Mouse (Mus musculus) CH12.LX (cell line): ENCODE data around the gene Cbx8. TPM values are rescaled to one million over a fixed set of nuclear protein-coding genes. Genes with fewer than 3 reads are reported as not detected.

ENCODE experiments used
- DNase-seq: peaks from one replicate; pipeline ENCODE4 v3.0.0-alpha.2; 2013; ENCODE audit errors: extremely low read depth
- H3K27ac ChIP-seq: 2 replicates; pipeline ENCODE4 v1.5.1; 2012; ENCODE audit warnings: low read depth, mild to moderate bottlenecking, control low read depth, moderate library complexity; ENCODE audit not compliant: insufficient read depth
- H3K27me3 ChIP-seq: replicated peaks from 2 replicates; pipeline ENCODE3; 2012; ENCODE audit warnings: inconsistent platforms
- H3K36me3 ChIP-seq, 2 experiments: replicated peaks in 1 of 2; 2 replicates each; pipeline versions ENCODE3 to v1.6.1; 2012; ENCODE audit warnings: inconsistent platforms in 1 of 2, low read length in 1 of 2, mild to moderate bottlenecking in 1 of 2, mixed read lengths in 1 of 2, moderate library complexity in 1 of 2; ENCODE audit not compliant: control insufficient read depth in 1 of 2, insufficient read depth in 1 of 2
- H3K4me1 ChIP-seq, 2 experiments: 2 replicates each; pipeline ENCODE4 v1.6.1; 2012; ENCODE audit warnings: inconsistent platforms in 1 of 2, moderate library complexity in 1 of 2; ENCODE audit not compliant: insufficient read depth in 2 of 2, control insufficient read depth in 1 of 2
- H3K4me2 ChIP-seq: 2 replicates; pipeline ENCODE4 v1.6.1; 2012; ENCODE audit warnings: low read depth, mild to moderate bottlenecking, control low read depth; ENCODE audit not compliant: poor library complexity, insufficient read depth, severe bottlenecking
- H3K4me3 ChIP-seq, 3 experiments: fragments of 150-350 bp in 1 of 3; sonication (generic) in 1 of 3; replicated peaks in 1 of 3; 2 replicates each; pipeline versions ENCODE3 to v1.5.1; 2011 to 2012; ENCODE audit warnings: low read depth in 2 of 3, low read length in 2 of 3, mild to moderate bottlenecking in 2 of 3, moderate library complexity in 2 of 3, control low read depth in 1 of 3, improper control_type of control experiment in 1 of 3, inconsistent platforms in 1 of 3, mixed read lengths in 1 of 3; ENCODE audit not compliant: poor library complexity in 1 of 3
- H3K79me2 ChIP-seq: replicated peaks from 2 replicates; pipeline ENCODE4 v1.6.1; 2012; ENCODE audit warnings: mild to moderate bottlenecking, moderate library complexity; ENCODE audit not compliant: control insufficient read depth, poor library complexity, insufficient read depth, severe bottlenecking; ENCODE audit errors: extremely low read depth
- H3K9ac ChIP-seq: 2 replicates; pipeline ENCODE4 v1.6.1; 2012; ENCODE audit warnings: low read depth, mild to moderate bottlenecking, control low read depth, moderate library complexity; ENCODE audit not compliant: insufficient read depth
- H3K9me3 ChIP-seq: replicated peaks from 2 replicates; pipeline ENCODE3; 2012; ENCODE audit warnings: low read length, inconsistent platforms, mixed read lengths
- BHLHE40 ChIP-seq: IDR thresholded peaks from 2 replicates; pipeline ENCODE4 v1.6.1; 2011; ENCODE audit warnings: mild to moderate bottlenecking, low read depth, low read length, improper control_type of control experiment
- CHD2 ChIP-seq: IDR thresholded peaks from 2 replicates; pipeline ENCODE4 v1.6.1; 2011; ENCODE audit warnings: low read length, improper control_type of control experiment
- CTCF ChIP-seq, 2 experiments: IDR thresholded peaks in 1 of 2; conservative IDR thresholded peaks in 1 of 2; 2 replicates each; pipeline ENCODE4 v1.5.1; 2011 to 2012; ENCODE audit warnings: low read depth in 2 of 2, low read length in 2 of 2, improper control_type of control experiment in 1 of 2, inconsistent platforms in 1 of 2, mild to moderate bottlenecking in 1 of 2, moderate library complexity in 1 of 2
- ELF1 ChIP-seq: IDR thresholded peaks from 2 replicates; pipeline ENCODE4 v1.6.1; 2014; ENCODE audit warnings: low read depth, mild to moderate bottlenecking, inconsistent platforms, low read length, improper control_type of control experiment
- GABPA ChIP-seq: IDR thresholded peaks from 2 replicates; pipeline ENCODE4 v1.6.1; 2012; ENCODE audit warnings: low read depth, low read length, improper control_type of control experiment, inconsistent platforms; ENCODE audit not compliant: insufficient replicate concordance
- HCFC1 ChIP-seq: IDR thresholded peaks from 2 replicates; pipeline ENCODE4 v1.6.1; 2012; ENCODE audit warnings: low read depth, mild to moderate bottlenecking, inconsistent platforms, low read length, improper control_type of control experiment
- IRF4 ChIP-seq: IDR thresholded peaks from 2 replicates; pipeline ENCODE4 v1.6.1; 2014; ENCODE audit warnings: low read depth, mild to moderate bottlenecking, inconsistent platforms, low read length, improper control_type of control experiment
- JUN ChIP-seq: IDR thresholded peaks from 2 replicates; pipeline ENCODE4 v1.6.1; 2011; ENCODE audit warnings: low read depth, mild to moderate bottlenecking, low read length, improper control_type of control experiment, moderate library complexity; ENCODE audit not compliant: insufficient read depth
- JUND ChIP-seq: conservative IDR thresholded peaks from 2 replicates; pipeline ENCODE4 v1.6.1; 2011; ENCODE audit warnings: low read depth, low read length, improper control_type of control experiment
- MAFK ChIP-seq: IDR thresholded peaks from 2 replicates; pipeline ENCODE4 v1.6.1; 2011; ENCODE audit warnings: low read length, improper control_type of control experiment; ENCODE audit not compliant: insufficient replicate concordance
- MAZ ChIP-seq: IDR thresholded peaks from 2 replicates; pipeline ENCODE4 v1.6.1; 2012; ENCODE audit warnings: low read depth, mild to moderate bottlenecking, inconsistent platforms, low read length, improper control_type of control experiment, moderate library complexity
- MEF2A ChIP-seq: IDR thresholded peaks from 2 replicates; pipeline ENCODE4 v1.6.1; 2014; ENCODE audit warnings: low read depth, mild to moderate bottlenecking, inconsistent platforms, low read length, improper control_type of control experiment, borderline replicate concordance
- MXI1 ChIP-seq: IDR thresholded peaks from 2 replicates; pipeline ENCODE4 v1.6.1; 2011; ENCODE audit warnings: mild to moderate bottlenecking, low read depth, low read length, improper control_type of control experiment
- MYC ChIP-seq: IDR thresholded peaks from 2 replicates; pipeline ENCODE4 v1.6.1; 2011; ENCODE audit warnings: low read depth, mild to moderate bottlenecking, improper control_type of control experiment, low read length
- POLR2A ChIP-seq: IDR thresholded peaks from 2 replicates; pipeline ENCODE4 v1.6.1; 2011; ENCODE audit warnings: low read depth, mild to moderate bottlenecking, improper control_type of control experiment, low read length
- POLR2AphosphoS2 ChIP-seq: IDR thresholded peaks from 2 replicates; pipeline ENCODE4 v1.6.1; 2011; ENCODE audit warnings: low read depth, low read length, improper control_type of control experiment
- RCOR1 ChIP-seq: conservative IDR thresholded peaks from 2 replicates; pipeline ENCODE4 v1.6.1; 2012; ENCODE audit warnings: low read depth, mild to moderate bottlenecking, inconsistent platforms, low read length, improper control_type of control experiment
- SIN3A ChIP-seq: IDR thresholded peaks from 2 replicates; pipeline ENCODE4 v1.6.1; 2012; ENCODE audit warnings: low read length, improper control_type of control experiment, inconsistent platforms
- TBP ChIP-seq: conservative IDR thresholded peaks from 2 replicates; pipeline ENCODE4 v1.6.1; 2011; ENCODE audit warnings: low read depth, low read length, improper control_type of control experiment
- UBTF ChIP-seq: IDR thresholded peaks from 2 replicates; pipeline ENCODE4 v1.6.1; 2012; ENCODE audit warnings: low read depth, mild to moderate bottlenecking, inconsistent platforms, low read length, improper control_type of control experiment, moderate library complexity
- ZC3H11A ChIP-seq: IDR thresholded peaks from 2 replicates; pipeline ENCODE4 v1.6.1; 2012; ENCODE audit warnings: low read depth, mild to moderate bottlenecking, inconsistent platforms, low read length, improper control_type of control experiment
- ZMIZ1 ChIP-seq: IDR thresholded peaks from 2 replicates; pipeline ENCODE4 v1.6.1; 2012; ENCODE audit warnings: low read depth, mild to moderate bottlenecking, inconsistent platforms, low read length, improper control_type of control experiment
- ZNF384 ChIP-seq: IDR thresholded peaks from 2 replicates; pipeline ENCODE4 v1.6.1; 2012; ENCODE audit warnings: low read depth, low read length, improper control_type of control experiment, inconsistent platforms
- dilution Hi-C: fragments of 300-500 bp; cut with MboI; formaldehyde crosslinking; loops from 2 replicates; pipeline ENCODE4 v1.14.3; 2020; ENCODE audit warnings: low sequenced_read_pairs; ENCODE audit not compliant: extremely low pct_unique_long_range_greater_than_20kb, extremely low pct_ligation_motif_present
- in situ Hi-C: fragments of 300-500 bp; cut with MboI; formaldehyde crosslinking; loops from 3 replicates; pipeline ENCODE4 v1.14.3; 2019; ENCODE audit warnings: low sequenced_read_pairs, low pct_ligation_motif_present, low pct_unique_long_range_greater_than_20kb, mixed read lengths
- polyA plus RNA-seq: library from polyadenylated mRNA; unstranded; fragments of >175 nt; gene quantifications from 2 replicates; pipeline ENCODE4 v1.2.1, GENCODE M21; 2012; ENCODE audit warnings: low read depth; ENCODE audit not compliant: insufficient read length
- total RNA-seq, 2 experiments: library from RNA; depleted of rRNA; stranded (reverse); fragments of 300-350 nt in 1 of 2; fragments of >200 nt in 1 of 2; gene quantifications; 2 replicates each; pipeline ENCODE4 v1.2.3; 2012 to 2014

The Cbx8 gene
- total and polyA plus RNA-seq, 3 experiments, result 6.0 to 10.2 (median 6.2) TPM

DNA sequence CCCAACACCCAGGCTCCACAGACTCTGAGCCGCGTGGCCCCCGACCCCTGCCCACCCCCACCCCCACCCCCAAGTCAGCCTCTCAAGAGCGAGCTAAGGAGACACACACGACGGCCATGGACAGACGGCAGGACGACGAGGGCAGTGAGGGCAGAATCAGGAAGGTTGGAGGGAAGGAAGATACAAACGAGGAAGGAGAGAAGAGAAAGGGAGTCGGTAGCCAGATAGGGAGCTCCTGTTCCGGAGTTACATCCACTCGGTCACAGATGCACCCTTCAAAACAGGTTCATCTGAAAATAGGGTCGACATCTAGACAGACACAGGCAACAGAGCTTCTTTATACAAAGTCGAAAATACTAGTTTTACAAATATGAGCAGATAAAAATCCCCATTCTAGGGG, 4.3 kb downstream of the Cbx8 start:
- dilution Hi-C loops (no loop called here), in situ Hi-C loops (no loop called here)
- H3K9me3 ChIP-seq, result peaks cover 5% of the 10 kb centered on the region
- DNase-seq, result no peak
- no peak overlapping the region for H3K4me3 ChIP-seq
- H3K27me3 ChIP-seq, result peaks cover 4% of the 10 kb centered on the region
- H3K9ac ChIP-seq, result no peak overlapping the region
- no peak overlapping the region for H3K27ac ChIP-seq
- no peak overlapping the region for H3K4me2 ChIP-seq
- TF ChIP-seq UBTF (no peak), POLR2AphosphoS2 (no peak), MAZ (no peak), RCOR1 (no peak), MAFK (no peak), ZC3H11A (no peak), TBP (no peak), CHD2 (no peak), BHLHE40 (no peak), ZNF384 (no peak), JUND (no peak)
- TF ChIP-seq, all 38 proteins: peak for 0
- H3K36me3 ChIP-seq, result peaks cover 15 to 27% of the 10 kb centered on the region in 2 experiments
- no peaks in the 10 kb centered on the region; the same call in none of the 2 replicates for H3K79me2 ChIP-seq
- H3K4me1 ChIP-seq, result peaks cover 12 to 49% of the 10 kb centered on the region in 2 experiments

DNA sequence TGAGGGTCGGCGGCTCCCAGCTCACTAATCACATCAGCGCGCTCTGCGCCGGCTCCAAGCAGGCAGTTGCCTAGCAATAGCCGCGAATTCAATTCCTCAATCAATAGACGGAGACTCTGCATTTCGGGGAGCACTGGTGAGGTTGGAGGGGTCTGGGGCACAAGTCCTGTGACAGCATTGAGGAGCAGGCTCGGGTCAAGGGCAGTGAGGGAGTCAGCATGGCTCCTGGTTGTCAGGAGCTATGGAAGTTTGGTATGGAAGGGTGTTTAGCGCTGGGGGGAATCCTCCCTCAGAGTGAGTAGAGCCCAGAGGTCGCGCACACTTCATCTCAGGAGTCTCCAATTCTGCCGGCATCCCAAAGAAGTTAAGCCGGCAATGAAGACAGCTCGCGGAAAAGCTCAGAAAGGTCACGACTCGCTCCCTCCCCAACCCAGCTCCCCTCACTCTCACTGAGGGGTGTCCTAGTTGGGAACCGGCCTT, 5.0 kb downstream of the Cbx8 start:
- Histone ChIP-seq H3K36me3 (peaks cover 15 to 28% of the 10 kb centered on the region in 2 experiments), H3K4me1 (peaks cover 12 to 46% of the 10 kb centered on the region in 2 experiments), H3K9ac (no peak overlapping the region), H3K4me3 (no peak overlapping the region), H3K9me3 (peaks cover 5% of the 10 kb centered on the region), H3K79me2 (no peaks in the 10 kb centered on the region; the same call in none of the 2 replicates), H3K4me2 (no peak overlapping the region), H3K27ac (no peak overlapping the region), H3K27me3 (peaks cover 2% of the 10 kb centered on the region)
- TF ChIP-seq JUN (no peak), ELF1 (no peak), IRF4 (no peak), CHD2 (no peak), POLR2A (no peak), MAFK (no peak), SIN3A (no peak), ZMIZ1 (no peak), HCFC1 (no peak), GABPA (no peak), ZNF384 (no peak), BHLHE40 (no peak), CTCF (conservative IDR thresholded peaks at IDR 0.05 in 1 of 2, IDR thresholded peaks at IDR 0.05 in 1 of 2; ENCODE audit: low read depth in 2 of 2, low read length in 2 of 2) (no peak), TBP (no peak), MXI1 (no peak), MYC (no peak), MEF2A (no peak)
- no peak for DNase-seq
- dilution Hi-C loops (no loop called here), in situ Hi-C loops (no loop called here)
